Mouse (Mus musculus) left cerebral cortex, adult 18-20 months (tissue): ENCODE measurements around the gene Pcdh19. TPM values are rescaled to one million over a fixed set of nuclear protein-coding genes. Genes with fewer than 3 reads are reported as not detected.

Experiments
- total RNA-seq, 2 experiments: library from RNA; stranded (reverse); gene quantifications; 2 replicates each; pipeline ENCODE4 v1.2.3; 2021

Pcdh19 gene
- total RNA-seq, 2 experiments from 2014 or later = 30.9 to 37.3 TPM

Other genes with a start within 250 kb of the Pcdh19 start
- under 1 TPM in 1 of 2 experiments, not detected in 1; 0.28 TPM for gene Tnmd, start 162.0 kb upstream of the Pcdh19 start, total RNA-seq
- 10 to 100 TPM; 13.0 to 14.1 TPM for gene Tspan6, start 209.4 kb upstream of the Pcdh19 start, total RNA-seq
- gene Srpx2, start 219.4 kb upstream of the Pcdh19 start, total RNA-seq = 1 to 10 TPM; 1.1 to 1.4 TPM